Mouse (Mus musculus) lung, postnatal 0 days (tissue): ENCODE results near the gene Ptpn18. TPM values are rescaled to one million over a fixed set of nuclear protein-coding genes. Genes with fewer than 3 reads are reported as not detected.
A peak's percentile ranks its signal among the peaks of the same experiment; 100 is the strongest.

Experiments used
- ATAC-seq: fragments of 200-750 bp; cut with Nextera tagmentation; 2 replicates; pipeline ENCODE4 v1.8.0; 2017; ENCODE audit warnings: moderate library complexity
- DNase-seq: peaks from one replicate; pipeline ENCODE4 v3.0.0-alpha.2; 2016; ENCODE audit warnings: low spot score
- H3K27ac ChIP-seq: fragments of 300-500 bp; sonication (generic); 2 replicates; pipeline ENCODE4 v1.5.1; 2014; ENCODE audit warnings: antibody characterized with exemption, mild to moderate bottlenecking, low read length, mixed read lengths
- H3K27me3 ChIP-seq: fragments of 300-500 bp; sonication (generic); replicated peaks from 2 replicates; pipeline ENCODE4 v1.6.1; 2014; ENCODE audit warnings: low read length, mixed read lengths; ENCODE audit not compliant: insufficient read depth
- H3K36me3 ChIP-seq: fragments of 300-500 bp; sonication (generic); 2 replicates; pipeline ENCODE4 v1.6.1; 2014; ENCODE audit warnings: low read length, mixed read lengths; ENCODE audit not compliant: insufficient read depth
- H3K4me1 ChIP-seq: fragments of 300-500 bp; sonication (generic); 2 replicates; pipeline ENCODE4 v1.6.1; 2014; ENCODE audit warnings: antibody characterized with exemption, low read depth, low read length, mixed read lengths; ENCODE audit not compliant: insufficient read depth
- H3K4me2 ChIP-seq: fragments of 300-500 bp; sonication (generic); replicated peaks from 2 replicates; pipeline ENCODE4 v1.6.1; 2014; ENCODE audit warnings: low read depth, mild to moderate bottlenecking, low read length, moderate library complexity, mixed read lengths
- H3K4me3 ChIP-seq: fragments of 300-500 bp; sonication (generic); 2 replicates; pipeline ENCODE4 v1.5.1; 2014; ENCODE audit warnings: low read depth, low read length
- H3K9ac ChIP-seq: fragments of 300-500 bp; sonication (generic); replicated peaks from 2 replicates; pipeline ENCODE4 v1.6.1; 2014; ENCODE audit warnings: low read depth, mild to moderate bottlenecking
- H3K9me3 ChIP-seq: fragments of 300-500 bp; sonication (generic); 2 replicates; pipeline ENCODE4 v1.6.1; 2016; ENCODE audit warnings: low read length, mixed read lengths
- CTCF ChIP-seq: IDR thresholded peaks from 2 replicates; pipeline ENCODE4 v1.5.1; 2016; ENCODE audit warnings: antibody characterized with exemption, mild to moderate bottlenecking
- EP300 ChIP-seq: IDR thresholded peaks from 2 replicates; pipeline ENCODE4 v1.6.1; 2016; ENCODE audit warnings: antibody characterized with exemption, mild to moderate bottlenecking, control low read depth
- WGBS: fragments of 180-500 bp; shearing (Covaris S2); extraction: QIAGEN DNeasy Blood & Tissue Kit; methylation state at CpG from one replicate; pipeline ENCODE4 v1.1.7; 2014; 5-methylcytosine and 5-hydroxymethylcytosine counted together
- polyA plus RNA-seq: library from polyadenylated mRNA; unstranded; fragments of >200 nt; fragmentation: Nextera tagmentation; extraction: Ambion mirVana; gene quantifications from 2 replicates; pipeline ENCODE4 v1.2.1, GENCODE M21; 2015

Ptpn18 gene
- polyA plus RNA-seq, 1 experiment from 2014 or later: 39.8 TPM

DNA sequence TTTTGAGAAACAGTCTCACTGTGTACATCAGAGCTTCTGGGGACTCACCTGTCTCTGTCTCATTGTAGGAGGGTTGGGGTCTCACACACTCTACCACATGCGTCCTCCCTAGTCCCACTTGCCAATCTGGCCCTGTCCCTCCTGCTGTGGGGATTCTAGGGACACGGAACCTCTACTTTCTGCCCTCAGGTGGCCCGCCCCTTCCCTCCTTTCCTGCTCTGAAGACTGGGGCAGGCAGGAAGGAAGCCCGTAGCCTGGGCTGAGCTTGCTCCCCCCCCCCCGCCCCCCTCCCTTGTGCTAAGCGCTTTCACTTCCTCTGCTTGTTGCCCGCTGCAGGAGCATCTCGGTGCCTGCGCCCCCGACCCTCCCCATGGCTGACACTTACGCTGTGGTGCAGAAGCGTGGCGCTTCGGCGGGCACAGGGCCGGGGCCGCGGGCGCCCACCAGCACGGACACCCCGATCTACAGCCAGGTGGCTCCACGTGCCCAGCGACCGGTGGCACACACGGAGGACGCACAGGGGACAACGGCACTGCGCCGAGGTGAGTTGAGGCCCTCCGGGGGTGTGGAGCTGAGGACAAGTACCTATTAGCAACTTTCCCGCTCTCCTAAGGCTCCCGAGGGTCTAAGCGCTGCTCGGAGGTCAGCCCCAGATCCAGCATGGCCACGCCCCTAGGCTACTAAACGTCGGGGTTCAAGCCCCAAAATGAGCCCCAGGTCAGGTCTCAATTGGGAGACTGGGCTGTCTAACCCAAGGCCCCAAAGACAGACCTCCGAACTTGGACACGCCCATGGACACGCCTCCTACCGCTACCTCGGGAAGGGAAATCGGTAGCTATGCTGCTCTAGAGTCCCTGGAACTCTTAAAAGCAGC lies 13.1 kb downstream of the Ptpn18 start:
- peak; percentile 83 for ATAC-seq
- 1% methylated on average over 29 of the region's 43 CpGs for WGBS
- Histone ChIP-seq H3K4me3 (peak overlapping the region; percentile 59), H3K36me3 (no peaks in the 10 kb centered on the region), H3K4me2 (peak overlapping the region; percentile 99), H3K27ac (peak overlapping the region; percentile 10; the same call in 1 of the 2 replicates), H3K4me1 (no peaks in the 10 kb centered on the region), H3K27me3 (no peaks in the 10 kb centered on the region), H3K9me3 (no peaks in the 10 kb centered on the region), H3K9ac (peak overlapping the region; percentile 44)
- DNase-seq: peak; percentile 58
- TF ChIP-seq EP300: no peak
- 0 out of 2 replicates have a peak, but pooled peaks have one; percentile 6 for TF ChIP-seq CTCF

DNA sequence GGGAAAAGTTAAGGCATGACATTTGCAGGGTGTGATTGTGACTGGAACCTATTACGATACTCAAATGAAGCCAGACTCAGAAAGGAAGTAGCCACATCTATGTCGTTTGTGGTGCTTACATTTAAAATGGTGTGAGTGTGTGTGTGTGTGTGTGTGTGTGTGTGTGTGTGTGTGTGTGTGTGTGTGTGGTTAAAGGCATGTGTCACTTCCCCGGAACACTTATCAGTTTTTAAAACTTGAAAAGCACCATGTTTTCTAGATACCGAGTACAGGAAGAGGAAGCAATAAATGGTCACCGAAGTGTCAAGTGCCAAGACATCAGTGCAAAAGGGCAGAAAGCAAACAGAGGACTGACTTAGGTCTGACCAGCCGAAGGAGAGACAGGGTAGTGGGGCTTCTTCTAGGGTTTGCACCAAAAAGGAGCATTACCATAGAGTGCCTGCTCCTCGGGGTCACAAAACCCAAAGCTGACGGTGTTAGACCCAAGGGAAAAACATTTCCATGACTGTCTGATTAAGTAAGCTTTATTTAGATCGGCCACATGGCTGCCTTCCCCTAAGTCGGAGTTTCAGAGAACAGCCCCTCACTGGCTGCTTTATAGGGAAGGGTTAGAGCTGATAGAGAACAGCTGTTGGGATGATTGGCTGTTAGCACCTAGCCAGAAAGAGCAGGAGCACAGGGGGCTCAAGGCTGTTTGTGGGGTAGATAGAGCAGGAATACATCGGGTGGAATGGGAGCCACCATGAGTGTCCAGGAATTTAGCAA lies 19.5 kb downstream of the Ptpn18 start:
- no peak for TF ChIP-seq CTCF
- TF ChIP-seq EP300: no peak
- no peak for DNase-seq
- no peaks in the 10 kb centered on the region for H3K9me3 ChIP-seq
- H3K9ac ChIP-seq: no peak overlapping the region
- H3K4me3 ChIP-seq: no peak overlapping the region
- peaks cover 3% of the 10 kb centered on the region; the same call in 1 of the 2 replicates for H3K4me1 ChIP-seq
- 26% methylated on average over 11 of the region's 11 CpGs for WGBS
- H3K27ac ChIP-seq: no peak overlapping the region
- no peak for ATAC-seq
- H3K27me3 ChIP-seq: no peaks in the 10 kb centered on the region
- no peaks in the 10 kb centered on the region for H3K36me3 ChIP-seq
- H3K4me2 ChIP-seq: no peak overlapping the region

GRCm38 (mm10) chr1:34480801-34481200 lies 21.2 kb downstream of the Ptpn18 start:
- no peaks in the 10 kb centered on the region for H3K36me3 ChIP-seq
- H3K4me1 ChIP-seq: peaks cover 7% of the 10 kb centered on the region; the same call in 1 of the 2 replicates
- no peak overlapping the region for H3K9ac ChIP-seq
- H3K4me3 ChIP-seq: no peak overlapping the region
- no peaks in the 10 kb centered on the region for H3K9me3 ChIP-seq
- no peak for ATAC-seq
- 47% methylated on average over 5 of the region's 5 CpGs for WGBS
- TF ChIP-seq EP300 (no peak), CTCF (no peak)
- DNase-seq: no peak
- no peaks in the 10 kb centered on the region for H3K27me3 ChIP-seq
- no peak overlapping the region for H3K4me2 ChIP-seq
- no peak overlapping the region for H3K27ac ChIP-seq

DNA sequence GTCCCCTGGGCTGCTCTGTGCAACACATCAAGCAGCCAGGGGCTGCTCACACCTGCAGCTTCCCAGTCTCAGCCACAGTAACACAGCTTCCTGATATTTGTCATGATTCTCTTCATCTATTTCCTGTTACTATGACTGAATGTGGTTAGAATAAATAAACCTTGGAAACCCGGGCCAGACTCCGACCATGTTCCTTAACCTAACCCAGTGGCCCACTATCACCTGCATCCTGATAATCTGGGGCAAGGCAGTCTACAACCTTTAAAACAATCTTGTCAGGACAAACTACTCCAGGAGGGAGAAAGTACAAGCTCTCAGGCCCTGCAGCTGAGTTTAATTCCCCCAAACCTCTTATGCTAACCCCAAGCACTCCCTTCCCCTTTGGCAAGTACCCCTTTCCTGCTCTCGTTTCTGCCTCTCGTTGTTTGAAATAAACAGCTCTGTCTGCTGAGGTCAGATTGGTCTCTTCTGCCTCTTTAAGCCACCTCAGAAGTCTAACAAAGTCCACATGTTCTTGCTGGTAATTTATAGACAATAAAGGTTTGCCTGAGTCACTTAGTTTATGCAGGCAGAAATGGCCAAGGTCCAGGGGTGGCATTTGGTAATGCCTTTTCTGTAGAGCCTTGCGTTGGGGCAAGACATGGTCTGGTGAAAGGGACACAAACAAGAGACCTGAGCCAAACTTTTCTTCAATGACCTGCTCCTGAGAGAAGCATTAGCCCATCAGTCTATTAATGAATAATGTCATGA lies 22.5 kb downstream of the Ptpn18 start:
- Histone ChIP-seq H3K4me1 (peaks cover 7% of the 10 kb centered on the region; the same call in 1 of the 2 replicates), H3K9me3 (no peaks in the 10 kb centered on the region), H3K4me3 (no peak overlapping the region), H3K4me2 (no peak overlapping the region), H3K27me3 (no peaks in the 10 kb centered on the region), H3K27ac (no peak overlapping the region), H3K36me3 (no peaks in the 10 kb centered on the region), H3K9ac (no peak overlapping the region)
- 31% methylated on average over 5 of the region's 5 CpGs for WGBS
- DNase-seq (no peak), ATAC-seq (no peak)
- TF ChIP-seq CTCF (no peak), EP300 (no peak)

GRCm38 (mm10) chr1:34484470-34484869 lies 24.9 kb downstream of the Ptpn18 start:
- Histone ChIP-seq H3K4me1 (peaks cover 4% of the 10 kb centered on the region; the same call in 1 of the 2 replicates), H3K9me3 (no peaks in the 10 kb centered on the region), H3K4me3 (no peak overlapping the region), H3K36me3 (no peaks in the 10 kb centered on the region), H3K27me3 (no peaks in the 10 kb centered on the region), H3K9ac (no peak overlapping the region), H3K4me2 (no peak overlapping the region), H3K27ac (no peak overlapping the region)
- peak; percentile 31 for DNase-seq
- 64% methylated on average over 10 of the region's 10 CpGs for WGBS
- no peak for ATAC-seq
- TF ChIP-seq CTCF: no peak
- no peak for TF ChIP-seq EP300
